Mouse (Mus musculus): Measurements from ENCODE around the gene Idh1.
A peak's percentile ranks its signal among the peaks of the same experiment; 100 is the strongest.

DNA sequence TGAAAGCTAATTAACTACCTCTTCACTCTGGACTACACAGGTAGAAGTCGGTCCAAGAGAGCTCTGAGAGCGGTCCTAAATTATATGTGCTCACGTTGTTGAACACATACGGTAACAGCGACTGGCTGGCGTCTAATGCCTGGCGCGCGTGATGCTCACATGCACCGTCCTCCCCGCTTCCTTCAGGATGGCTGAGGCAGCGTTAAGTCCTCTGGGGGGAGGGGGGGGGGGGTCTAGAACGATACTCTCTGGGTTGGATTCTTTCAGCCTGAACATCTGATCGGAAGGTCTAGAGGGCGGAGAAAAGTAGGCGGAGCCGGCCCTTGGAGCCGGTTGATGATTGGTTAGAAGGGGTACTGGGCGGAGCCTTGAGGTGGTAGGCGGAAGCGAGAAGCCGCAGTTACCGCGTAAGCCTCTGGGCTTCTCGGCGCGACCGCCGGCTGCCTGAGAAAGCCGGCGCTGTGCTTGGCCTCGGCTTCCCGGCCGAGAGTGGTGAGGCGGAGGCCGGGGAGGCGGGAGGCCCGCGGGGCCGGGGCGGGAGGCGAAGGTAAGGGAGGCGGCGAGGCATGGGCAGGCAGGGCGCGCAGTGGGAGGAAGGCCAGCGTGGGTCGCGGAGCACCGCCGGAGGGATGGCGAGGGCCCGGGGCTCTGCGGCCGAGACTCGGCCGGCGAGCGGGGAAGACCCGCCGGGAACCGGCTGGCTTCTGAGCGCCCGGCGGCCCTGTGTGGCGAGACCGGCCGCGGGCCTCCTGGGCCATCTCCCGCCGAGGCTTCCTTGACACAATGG is at the start of gene Idh1, which contains the start of gene Pikfyve:
- TF ChIP-seq CTCF (IDR thresholded peaks at IDR 0.05; ENCODE audit: control insufficient read depth, insufficient read depth, insufficient replicate concordance, low read depth, low read length) (no peak), POLR2A (IDR thresholded peaks at IDR 0.05; ENCODE audit: control insufficient read depth, low read depth, low read length) (peak; percentile 89)
